Mouse (Mus musculus) spleen, adult 12 weeks (tissue): ENCODE data around the gene Pars2.

ENCODE experiments used
- DNase-seq: peaks from one replicate; pipeline ENCODE4 v3.0.0; 2022; ENCODE audit warnings: low spot score

Gene Pars2

DNA sequence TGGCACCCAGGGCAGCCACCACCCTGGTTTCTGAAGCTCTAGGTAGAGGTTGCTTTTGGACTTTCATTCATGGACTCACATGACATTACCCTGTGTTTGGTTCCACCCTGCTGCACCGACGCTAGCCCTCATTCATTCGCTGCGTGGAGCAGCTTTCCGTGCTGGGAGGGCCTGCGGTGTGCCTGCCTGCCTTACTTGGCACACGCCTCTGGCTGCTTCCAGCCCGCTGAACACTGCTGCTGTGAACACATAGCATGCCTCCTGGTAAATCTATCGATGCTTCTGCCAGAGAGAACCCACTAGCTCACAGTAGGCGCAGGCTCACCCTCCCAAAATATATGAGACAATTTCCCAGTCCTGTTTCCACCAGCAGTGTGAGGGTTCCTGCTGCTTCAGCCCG is 53.5 kb downstream of the Pars2 start:
- DNase-seq, result no peak
